Mouse (Mus musculus): ENCODE results near the gene Abcf2. TPM values are rescaled to one million over a fixed set of nuclear protein-coding genes. Genes with fewer than 3 reads are reported as not detected.
A peak's percentile ranks its signal among the peaks of the same experiment; 100 is the strongest.

Abcf2 gene
- polyA plus RNA-seq, 1 experiment = 87.1 TPM

DNA sequence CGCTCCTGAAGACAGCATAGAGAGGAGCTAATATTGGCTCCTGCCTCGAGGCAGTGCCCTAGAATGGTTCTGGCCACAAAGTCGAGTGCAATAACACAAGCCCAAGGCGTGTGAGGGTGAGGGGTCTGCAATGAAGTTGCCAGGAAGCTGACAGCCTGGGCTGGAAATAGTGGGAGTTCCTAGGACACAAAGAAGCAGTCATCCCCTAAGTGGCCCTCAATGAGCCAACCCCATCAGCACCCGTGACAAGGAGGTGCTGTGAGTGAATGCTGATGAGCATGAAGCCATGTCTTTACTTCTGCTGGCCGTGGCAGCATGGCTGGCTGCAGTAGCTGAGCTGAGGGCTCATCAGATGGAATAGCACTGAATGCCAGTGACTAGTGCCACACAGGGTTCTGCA is 37.8 kb upstream of the Abcf2 start:
- Histone ChIP-seq H3K4me3 (ENCODE audit: insufficient read depth, low read length) (no peak overlapping the region), H3K4me1 (ENCODE audit: control insufficient read depth, insufficient read depth, low read length) (peaks cover 2% of the 10 kb centered on the region; the same call in 1 of the 2 replicates), H3K27ac (ENCODE audit: insufficient read depth, low read length) (no peak overlapping the region)
- no peak for TF ChIP-seq POLR2A (IDR thresholded peaks at IDR 0.05; ENCODE audit: extremely low read depth, insufficient read depth, low read length)
- TF ChIP-seq CTCF (IDR thresholded peaks at IDR 0.05; ENCODE audit: extremely low read depth, insufficient read depth, low read length) = no peak

DNA sequence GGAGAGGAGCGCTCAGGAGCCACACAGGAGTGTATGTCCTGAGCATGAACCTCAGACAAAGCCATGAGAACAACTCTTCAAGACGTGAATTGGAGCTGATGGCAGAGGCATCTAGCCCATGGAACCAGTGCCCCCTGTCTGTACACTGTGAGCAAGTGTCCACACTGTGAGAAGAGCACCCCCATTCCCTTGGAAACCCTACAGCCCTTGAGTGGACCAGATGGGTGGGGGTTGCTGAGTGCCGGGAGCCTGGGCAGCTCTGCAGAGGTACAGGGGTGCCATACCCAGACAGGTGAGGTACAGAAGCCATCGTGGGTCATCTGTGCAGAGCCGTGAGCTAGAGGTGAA is 35.0 kb upstream of the Abcf2 start:
- Histone ChIP-seq H3K4me3 (ENCODE audit: insufficient read depth, low read length) (no peak overlapping the region), H3K4me1 (ENCODE audit: control insufficient read depth, insufficient read depth, low read length) (peaks cover 2% of the 10 kb centered on the region; the same call in 1 of the 2 replicates), H3K27ac (ENCODE audit: insufficient read depth, low read length) (no peak overlapping the region)
- no peak for TF ChIP-seq POLR2A (IDR thresholded peaks at IDR 0.05; ENCODE audit: extremely low read depth, insufficient read depth, low read length)
- TF ChIP-seq CTCF (IDR thresholded peaks at IDR 0.05; ENCODE audit: extremely low read depth, insufficient read depth, low read length) = no peak

DNA sequence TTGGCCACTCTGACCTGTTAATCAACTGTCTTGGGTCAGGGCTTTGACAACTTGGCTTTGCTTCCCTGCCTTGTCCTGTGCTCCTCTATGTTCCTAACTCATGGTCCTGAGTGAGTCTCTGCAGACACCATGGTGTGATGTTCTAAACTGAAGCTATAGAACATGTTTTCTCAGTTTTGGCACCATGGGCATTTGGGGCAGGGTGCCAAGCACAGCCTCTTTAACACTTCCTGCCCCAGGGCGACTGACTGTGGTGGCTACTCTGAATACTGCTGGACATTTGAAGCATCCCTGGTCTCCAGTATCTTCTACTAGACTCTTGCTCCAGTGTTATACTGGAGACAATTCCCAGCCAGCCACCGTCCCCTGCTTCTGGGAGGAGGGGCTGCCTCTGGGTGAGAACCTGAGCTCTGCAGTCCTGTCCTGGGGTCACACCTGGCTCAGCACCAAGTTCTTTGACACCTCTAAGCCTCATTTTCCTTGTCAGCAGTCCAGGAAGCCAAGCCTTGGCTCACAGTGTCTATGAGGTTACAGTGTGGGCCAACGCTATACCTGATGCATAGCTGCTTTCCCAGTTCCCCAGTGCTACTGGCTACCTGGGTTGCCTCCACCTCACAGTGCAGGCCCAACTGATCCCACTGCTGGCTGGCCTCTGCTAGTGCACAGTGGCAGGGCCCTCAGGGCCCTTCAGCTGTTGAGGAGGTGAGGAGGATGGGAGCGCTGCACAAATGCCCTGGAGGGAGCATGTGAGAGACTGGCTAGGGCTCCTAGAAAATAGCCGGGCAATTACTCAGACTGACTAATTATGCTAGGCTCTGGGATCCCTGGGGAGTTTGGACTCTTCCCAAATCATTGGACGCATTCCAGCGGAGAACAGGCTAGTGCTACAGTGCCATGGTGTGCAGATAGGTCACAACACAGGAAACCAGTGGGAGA is 34.4 kb upstream of the Abcf2 start:
- TF ChIP-seq POLR2A (IDR thresholded peaks at IDR 0.05; ENCODE audit: extremely low read depth, insufficient read depth, low read length) (no peak), CTCF (IDR thresholded peaks at IDR 0.05; ENCODE audit: extremely low read depth, insufficient read depth, low read length) (no peak)
- H3K4me3 ChIP-seq (ENCODE audit: insufficient read depth, low read length) = no peak overlapping the region
- no peak overlapping the region for H3K27ac ChIP-seq (ENCODE audit: insufficient read depth, low read length)
- H3K4me1 ChIP-seq (ENCODE audit: control insufficient read depth, insufficient read depth, low read length) = peaks cover 2% of the 10 kb centered on the region; the same call in 1 of the 2 replicates

DNA sequence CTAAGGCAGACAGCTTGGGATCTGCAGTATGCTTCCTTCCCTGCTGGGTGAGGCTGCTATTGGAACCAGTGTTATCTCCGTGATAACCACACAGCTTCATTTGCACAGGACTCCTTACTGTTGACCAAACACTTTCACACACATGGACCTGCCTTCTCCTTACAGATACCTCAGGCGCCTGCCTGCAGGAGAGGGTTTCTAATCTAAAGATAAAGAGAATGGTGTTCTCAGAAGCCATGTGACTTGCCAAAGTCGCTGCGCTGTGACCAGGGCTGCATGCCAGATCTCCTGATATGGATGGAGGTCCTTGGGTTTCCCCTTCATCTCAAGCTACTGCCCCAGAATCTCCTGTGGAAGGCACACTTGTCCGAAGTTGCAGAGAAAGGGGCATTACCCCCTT is 32.1 kb upstream of the Abcf2 start:
- no peak for TF ChIP-seq CTCF (IDR thresholded peaks at IDR 0.05; ENCODE audit: extremely low read depth, insufficient read depth, low read length)
- no peak for TF ChIP-seq POLR2A (IDR thresholded peaks at IDR 0.05; ENCODE audit: extremely low read depth, insufficient read depth, low read length)
- peaks cover 5% of the 10 kb centered on the region for H3K4me1 ChIP-seq (ENCODE audit: control insufficient read depth, insufficient read depth, low read length)
- no peak overlapping the region for H3K27ac ChIP-seq (ENCODE audit: insufficient read depth, low read length)
- no peak overlapping the region for H3K4me3 ChIP-seq (ENCODE audit: insufficient read depth, low read length)

DNA sequence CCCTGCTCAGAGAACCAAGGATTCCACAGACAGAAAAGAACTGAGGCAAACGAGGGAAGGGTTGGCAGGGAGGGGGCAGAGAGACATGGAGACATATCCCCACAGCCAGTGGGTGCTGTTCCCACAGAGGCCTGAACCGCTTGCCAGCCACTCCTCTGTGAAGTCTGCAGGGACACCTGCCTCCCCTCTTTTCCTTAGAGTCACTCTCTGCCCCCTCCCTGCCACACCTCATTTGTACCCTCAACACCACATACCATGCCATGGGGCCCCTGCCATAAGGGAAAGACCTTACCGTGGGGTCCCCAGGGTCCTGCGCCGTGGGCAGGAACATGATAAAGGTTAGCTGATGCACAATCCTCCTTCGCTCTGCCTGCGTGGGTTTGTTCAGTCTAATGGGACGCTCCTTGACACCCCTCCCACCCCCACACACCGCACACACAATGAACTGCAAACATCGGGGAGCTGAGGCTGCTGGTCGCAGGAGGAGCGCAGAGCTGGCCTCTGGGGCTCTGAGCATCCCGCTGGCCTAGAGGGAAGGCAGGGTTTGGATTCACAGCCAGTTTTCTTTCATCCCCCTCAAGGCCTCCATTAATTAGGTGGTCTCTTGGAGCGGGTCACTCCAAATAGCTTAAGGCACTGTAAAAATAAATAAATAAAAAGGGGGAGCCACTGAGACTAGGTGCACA is 28.9 kb upstream of the Abcf2 start:
- Histone ChIP-seq H3K27ac (ENCODE audit: insufficient read depth, low read length) (no peak overlapping the region), H3K4me3 (ENCODE audit: insufficient read depth, low read length) (peak overlapping the region; percentile 35; the same call in 1 of the 2 replicates), H3K4me1 (ENCODE audit: control insufficient read depth, insufficient read depth, low read length) (peaks cover 3% of the 10 kb centered on the region; the same call in 1 of the 2 replicates)
- no peak for TF ChIP-seq POLR2A (IDR thresholded peaks at IDR 0.05; ENCODE audit: extremely low read depth, insufficient read depth, low read length)
- no peak for TF ChIP-seq CTCF (IDR thresholded peaks at IDR 0.05; ENCODE audit: extremely low read depth, insufficient read depth, low read length)

DNA sequence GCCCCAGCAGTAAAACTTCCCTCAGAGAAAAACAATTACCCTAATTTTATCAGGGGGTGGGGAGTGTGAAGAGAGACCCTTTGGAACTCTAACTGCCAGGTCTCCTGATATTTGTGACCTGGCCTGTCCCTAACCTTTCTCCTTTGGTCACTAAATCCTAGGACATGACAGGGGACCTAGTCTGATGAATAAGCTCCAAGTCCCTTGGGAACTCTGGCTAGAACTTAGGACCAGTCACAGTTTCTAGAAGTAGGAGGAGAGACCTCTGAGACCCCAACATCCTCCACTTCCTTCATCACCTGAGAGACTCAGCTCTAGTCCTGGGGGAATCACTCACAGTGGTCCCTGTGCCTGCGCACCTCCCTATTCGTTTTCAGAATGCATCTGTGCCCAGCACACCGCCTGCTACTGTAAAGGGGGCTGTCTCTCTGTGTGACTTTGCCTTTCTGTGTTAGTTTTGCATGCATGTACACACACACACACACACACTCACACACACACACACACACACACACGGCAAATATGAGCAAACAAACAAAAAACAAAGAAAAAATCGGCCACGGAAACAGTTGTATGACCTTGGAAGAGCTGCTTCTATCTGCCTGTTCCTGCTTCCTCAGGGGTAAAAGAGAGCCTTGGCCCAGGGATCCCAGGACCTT is 28.2 kb upstream of the Abcf2 start:
- Histone ChIP-seq H3K4me1 (ENCODE audit: control insufficient read depth, insufficient read depth, low read length) (peaks cover 3% of the 10 kb centered on the region; the same call in 1 of the 2 replicates), H3K27ac (ENCODE audit: insufficient read depth, low read length) (peak overlapping the region; percentile 89; the same call in 1 of the 2 replicates), H3K4me3 (ENCODE audit: insufficient read depth, low read length) (peak overlapping the region; percentile 35)
- TF ChIP-seq POLR2A (IDR thresholded peaks at IDR 0.05; ENCODE audit: extremely low read depth, insufficient read depth, low read length) (no peak), CTCF (IDR thresholded peaks at IDR 0.05; ENCODE audit: extremely low read depth, insufficient read depth, low read length) (no peak)

DNA sequence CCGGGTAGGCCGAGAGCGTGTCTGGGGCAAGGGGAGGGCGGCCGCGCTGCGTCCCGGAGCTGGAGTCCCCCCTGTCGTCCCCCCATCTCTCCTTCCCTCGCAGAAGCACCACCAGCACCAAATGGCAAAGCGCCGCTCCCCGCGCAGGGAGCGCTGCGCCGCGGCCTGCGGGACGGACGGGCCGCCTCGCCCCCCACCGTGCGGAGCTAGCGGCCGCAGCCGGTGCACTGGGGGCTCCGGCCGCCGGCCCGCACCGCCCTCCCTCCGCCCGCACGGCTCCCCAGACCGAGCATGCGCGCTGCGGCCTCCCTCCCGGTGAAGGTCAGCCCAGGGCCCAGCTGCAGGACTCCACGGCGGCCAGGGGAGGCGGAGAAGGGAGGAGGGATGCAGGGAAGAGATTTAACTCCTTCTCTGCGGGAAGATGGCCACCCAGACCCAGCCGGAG is 27.4 kb upstream of the Abcf2 start:
- TF ChIP-seq CTCF (IDR thresholded peaks at IDR 0.05; ENCODE audit: extremely low read depth, insufficient read depth, low read length) (no peak), POLR2A (IDR thresholded peaks at IDR 0.05; ENCODE audit: extremely low read depth, insufficient read depth, low read length) (0 out of 2 replicates have a peak, but pooled peaks have one; percentile 16)
- Histone ChIP-seq H3K4me1 (ENCODE audit: control insufficient read depth, insufficient read depth, low read length) (peaks cover 3% of the 10 kb centered on the region; the same call in 1 of the 2 replicates), H3K27ac (ENCODE audit: insufficient read depth, low read length) (peak overlapping the region; percentile 89), H3K4me3 (ENCODE audit: insufficient read depth, low read length) (peak overlapping the region; percentile 35)

DNA sequence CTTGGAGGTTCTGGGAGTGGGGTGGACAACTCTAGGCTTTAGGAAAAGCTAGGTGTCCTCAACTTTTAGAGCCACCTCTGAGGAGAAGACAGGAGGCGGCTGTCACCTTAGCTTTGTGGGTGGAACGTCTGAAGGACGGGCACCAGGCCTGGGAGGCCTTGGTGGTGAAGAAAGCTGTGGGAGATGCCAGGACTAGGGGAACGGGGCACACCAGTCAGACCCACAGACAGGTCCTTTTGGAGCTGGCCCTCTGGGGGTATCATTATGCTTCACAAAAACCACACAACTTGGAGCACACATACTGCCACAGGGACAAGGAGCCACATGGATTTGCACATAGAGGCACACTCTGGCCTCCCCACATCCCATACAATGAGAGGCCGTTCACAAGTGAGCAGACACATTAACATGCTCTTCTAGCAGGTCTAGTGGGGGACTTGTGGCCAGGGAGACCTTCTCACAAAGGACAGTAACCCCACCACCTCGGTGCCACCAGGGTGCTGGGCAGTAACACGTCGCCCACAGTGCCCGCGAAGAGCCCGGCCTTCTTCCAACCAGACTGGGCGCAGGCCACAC is 26.9 kb upstream of the Abcf2 start:
- TF ChIP-seq POLR2A (IDR thresholded peaks at IDR 0.05; ENCODE audit: extremely low read depth, insufficient read depth, low read length) (no peak), CTCF (IDR thresholded peaks at IDR 0.05; ENCODE audit: extremely low read depth, insufficient read depth, low read length) (no peak)
- H3K4me3 ChIP-seq (ENCODE audit: insufficient read depth, low read length) = peak overlapping the region; percentile 35
- peak overlapping the region; percentile 89 for H3K27ac ChIP-seq (ENCODE audit: insufficient read depth, low read length)
- peaks cover 3% of the 10 kb centered on the region; the same call in 1 of the 2 replicates for H3K4me1 ChIP-seq (ENCODE audit: control insufficient read depth, insufficient read depth, low read length)

Data from cortical plate, adult 2 months (tissue).